In the genomic region with DNA sequence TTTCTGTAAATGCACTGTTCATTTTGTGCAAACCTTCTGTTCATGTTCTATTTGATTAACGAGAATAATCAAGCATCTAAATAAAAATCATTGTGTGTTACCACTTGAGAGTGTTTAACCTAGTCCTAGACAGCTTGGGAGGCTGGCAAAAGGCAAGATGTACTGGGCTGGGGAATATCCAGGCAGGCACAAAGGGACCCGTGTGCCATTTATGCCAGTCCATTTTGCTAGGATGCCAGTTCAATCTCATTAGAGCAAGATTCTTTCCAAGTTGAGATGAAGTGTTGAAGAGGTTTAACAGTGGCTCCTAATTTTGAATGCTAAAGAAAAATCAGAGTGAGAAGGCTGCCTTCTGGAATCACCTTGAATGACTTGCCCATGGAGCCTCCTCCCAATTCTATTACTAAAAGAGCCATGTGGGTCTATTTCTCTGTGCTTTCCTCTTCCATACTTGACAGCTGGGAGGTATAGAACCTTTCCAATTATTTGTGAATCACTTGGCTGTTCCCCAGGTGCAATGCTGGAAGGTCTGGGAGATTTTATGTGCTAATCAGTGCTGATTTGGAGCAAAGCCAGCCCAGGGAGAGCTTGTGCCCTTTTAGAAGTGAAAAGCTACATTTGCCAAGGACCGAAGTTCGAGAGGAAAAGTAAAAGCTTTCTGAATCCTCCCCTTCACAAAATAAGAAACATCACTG, we compare ENCODE assay signal across 9 mouse cellular contexts.
DNase-seq lines count a peak whose midpoint lies in the region; ATAC-seq and TF ChIP-seq lines count a peak whose summit lies in the region.
"Had no signal": no experiment of that assay in that cellular context is flagged by ENCODE, and none has a peak within 500 bp of the region (broad histone marks: within the 10 kb centered on the region; RNA-seq: fewer than 3 reads in every experiment).

No protein-coding gene starts in this region.

- H3K9ac ChIP-seq in liver, adult 2 months (ENCODE audit: low read depth, low read length) = no peak overlapping the region
- no peak overlapping the region for H3K9ac ChIP-seq in liver, postnatal 0 days (replicated peaks)
- no peak overlapping the region for H3K9ac ChIP-seq in midbrain, embryonic 15.5 days

- no peaks in the 10 kb centered on the region for H3K27me3 ChIP-seq in liver, adult 2 months (ENCODE audit: control insufficient read depth, insufficient read depth, low read length)
- H3K27me3 ChIP-seq in liver, postnatal 0 days (ENCODE audit: insufficient read depth, low read length) = no peaks in the 10 kb centered on the region
- H3K27me3 ChIP-seq in midbrain, embryonic 15.5 days (replicated peaks) = no peaks in the 10 kb centered on the region
- H3K27me3 ChIP-seq: Patski had no signal

- no peaks in the 10 kb centered on the region for H3K79me2 ChIP-seq in liver, adult 2 months (ENCODE audit: control insufficient read depth, insufficient read depth, low read length)

- no peak overlapping the region for H3K27ac ChIP-seq in liver, adult 2 months (replicated peaks; ENCODE audit: insufficient read depth, low read depth, low read length)
- no peak overlapping the region for H3K27ac ChIP-seq in liver, postnatal 0 days (ENCODE audit: low read depth)
- H3K27ac ChIP-seq in midbrain, embryonic 15.5 days = peak overlapping the region; percentile 66

- H3K36me3 ChIP-seq in liver, adult 2 months (ENCODE audit: control insufficient read depth, insufficient read depth, low read length) = no peaks in the 10 kb centered on the region
- H3K36me3 ChIP-seq in liver, postnatal 0 days (replicated peaks; ENCODE audit: insufficient read depth, low read length) = no peaks in the 10 kb centered on the region
- no peaks in the 10 kb centered on the region for H3K36me3 ChIP-seq in midbrain, embryonic 15.5 days (replicated peaks)

- no peak for ATAC-seq in liver, postnatal 0 days
- peak; percentile 77 for ATAC-seq in midbrain, embryonic 15.5 days (replicated peaks)
- ATAC-seq: Patski had no signal

- TF ChIP-seq EP300 in liver, postnatal 0 days (IDR thresholded peaks at IDR 0.05; ENCODE audit: low read depth) = no peak

- H3K9me3 ChIP-seq in liver, postnatal 0 days (ENCODE audit: low read length) = no peaks in the 10 kb centered on the region
- no peaks in the 10 kb centered on the region for H3K9me3 ChIP-seq in midbrain, embryonic 15.5 days

- H3K4me2 ChIP-seq in liver, postnatal 0 days (ENCODE audit: low read depth, low read length) = no peak overlapping the region
- H3K4me2 ChIP-seq in midbrain, embryonic 15.5 days = peak overlapping the region; percentile 12; the same call in 1 of the 2 replicates

- WGBS in liver, adult 2 months = 56% methylated on average over 4 of the region's 4 CpGs
- WGBS in liver, postnatal 0 days (ENCODE audit: insufficient replicate concordance) = 59% methylated on average over 4 of the region's 4 CpGs
- 34% methylated on average over 4 of the region's 4 CpGs for WGBS in midbrain, embryonic 15.5 days

- TF ChIP-seq CTCF in liver, adult 2 months (IDR thresholded peaks at IDR 0.05; ENCODE audit: low read depth, low read length) = no peak
- TF ChIP-seq CTCF in liver, postnatal 0 days (IDR thresholded peaks at IDR 0.05; ENCODE audit: low read depth) = no peak

- H3K4me1 ChIP-seq in liver, adult 2 months (ENCODE audit: control insufficient read depth, insufficient read depth, low read length) = no peaks in the 10 kb centered on the region
- H3K4me1 ChIP-seq in liver, postnatal 0 days (ENCODE audit: insufficient read depth) = no peaks in the 10 kb centered on the region
- peaks cover 18% of the 10 kb centered on the region for H3K4me1 ChIP-seq in midbrain, embryonic 15.5 days

- H3K4me3 ChIP-seq in liver, adult 2 months (ENCODE audit: insufficient read depth, low read depth, low read length) = no peak overlapping the region
- no peak overlapping the region for H3K4me3 ChIP-seq in liver, postnatal 0 days (ENCODE audit: low read depth, low read length)
- no peak overlapping the region for H3K4me3 ChIP-seq in midbrain, embryonic 15.5 days

- no peak for TF ChIP-seq POLR2A in liver, adult 2 months (IDR thresholded peaks at IDR 0.05; ENCODE audit: extremely low read depth, insufficient read depth, low read length)

- peak; percentile 39 for DNase-seq in liver, adult 2 months (ENCODE audit: extremely low read depth, low read depth, low spot score)
- DNase-seq in liver, postnatal 0 days = no peak
- DNase-seq in cerebellum, postnatal 25 days = peak; percentile 67 to 81
- DNase-seq in kidney, postnatal 14 days = peak; percentile 24
- DNase-seq in gastrocnemius, adult 18-20 months (ENCODE audit: low spot score) = no peak
- no peak for DNase-seq in spleen, adult 12 weeks (ENCODE audit: low spot score)
- DNase-seq in thymus, postnatal 10 days (ENCODE audit: low spot score in 2 of 2) = no peak

Comparison
In these comparisons a context has a peak if more than half of its experiments do, and no peak if none do; other contexts are left out.
1. DNase-seq: peak in liver, adult 2 months (single experiment), cerebellum, postnatal 25 days (2 of 2) and kidney, postnatal 14 days (single experiment); none in liver, postnatal 0 days (single experiment), gastrocnemius, adult 18-20 months (single experiment), spleen, adult 12 weeks (single experiment) and thymus, postnatal 10 days (0 of 2).